8 mouse cellular contexts compared by ENCODE assay signal in genomic region chr7:12779782-12780150, GRCm38 (mm10). TPM values are rescaled to one million over a fixed set of nuclear protein-coding genes. Genes with fewer than 3 reads are reported as not detected.
A peak's percentile ranks its signal among the peaks of the same experiment; 100 is the strongest.
DNase-seq lines count a peak whose midpoint lies in the region; ATAC-seq and TF ChIP-seq lines count a peak whose summit lies in the region.

No protein-coding gene starts in this region.

- TF ChIP-seq CTCF in lung, adult 2 months (IDR thresholded peaks at IDR 0.05; ENCODE audit: insufficient read depth, low read length), result no peak
- no peak for TF ChIP-seq CTCF in intestine, postnatal 0 days (IDR thresholded peaks at IDR 0.05; ENCODE audit: low read depth)

- no peak for ATAC-seq in intestine, postnatal 0 days
- no peak for ATAC-seq in neural tube, embryonic 14.5 days (ENCODE audit: low read depth)

- H3K36me3 ChIP-seq in forebrain, embryonic 10.5 days (replicated peaks), result peaks cover 8% of the 10 kb centered on the region
- H3K36me3 ChIP-seq in intestine, postnatal 0 days (ENCODE audit: control insufficient read depth, insufficient read depth), result no peaks in the 10 kb centered on the region
- H3K36me3 ChIP-seq in neural tube, embryonic 14.5 days (ENCODE audit: control insufficient read depth, insufficient read depth, low read length), result peaks cover 6% of the 10 kb centered on the region; the same call in 1 of the 2 replicates

- peaks cover 6% of the 10 kb centered on the region; the same call in 1 of the 2 replicates for H3K9me3 ChIP-seq in forebrain, embryonic 10.5 days
- H3K9me3 ChIP-seq in intestine, postnatal 0 days (ENCODE audit: control insufficient read depth), result no peaks in the 10 kb centered on the region
- no peaks in the 10 kb centered on the region for H3K9me3 ChIP-seq in neural tube, embryonic 14.5 days (ENCODE audit: control insufficient read depth, low read length)

- H3K4me1 ChIP-seq in lung, adult 2 months (ENCODE audit: control insufficient read depth, insufficient read depth, low read length), result peaks cover 5% of the 10 kb centered on the region
- H3K4me1 ChIP-seq in forebrain, embryonic 10.5 days, result peaks cover 15% of the 10 kb centered on the region
- peaks cover 7% of the 10 kb centered on the region for H3K4me1 ChIP-seq in intestine, postnatal 0 days (replicated peaks; ENCODE audit: control insufficient read depth, insufficient read depth, low read length)
- peaks cover 8% of the 10 kb centered on the region; the same call in 1 of the 2 replicates for H3K4me1 ChIP-seq in neural tube, embryonic 14.5 days (ENCODE audit: control insufficient read depth, insufficient read depth, low read length)

- TF ChIP-seq POLR2A in lung, adult 2 months (IDR thresholded peaks at IDR 0.05; ENCODE audit: borderline replicate concordance, extremely low read depth, low read depth, low read length), result no peak

- peak overlapping the region; percentile 88 for H3K27ac ChIP-seq in forebrain, embryonic 10.5 days
- H3K27ac ChIP-seq in intestine, postnatal 0 days (ENCODE audit: low read depth, low read length), result no peak overlapping the region
- no peak overlapping the region for H3K27ac ChIP-seq in neural tube, embryonic 14.5 days (ENCODE audit: low read depth, low read length)

- 23% methylated on average over 10 of the region's 10 CpGs for WGBS in lung, adult 2 months
- WGBS in forebrain, embryonic 10.5 days, result 20% methylated on average over 10 of the region's 10 CpGs
- WGBS in intestine, postnatal 0 days, result 26% methylated on average over 10 of the region's 10 CpGs
- 19% methylated on average over 10 of the region's 10 CpGs for WGBS in neural tube, embryonic 14.5 days

- H3K27me3 ChIP-seq in forebrain, embryonic 10.5 days (ENCODE audit: poor library complexity, severe bottlenecking), result no peaks in the 10 kb centered on the region
- H3K27me3 ChIP-seq in intestine, postnatal 0 days (replicated peaks; ENCODE audit: control insufficient read depth, insufficient read depth, low read length), result no peaks in the 10 kb centered on the region
- no peaks in the 10 kb centered on the region for H3K27me3 ChIP-seq in neural tube, embryonic 14.5 days (ENCODE audit: control insufficient read depth, insufficient read depth, low read length)

- no peak for DNase-seq in lung, adult 2 months
- DNase-seq in lung, postnatal 14 days, result no peak
- DNase-seq in forebrain, embryonic 10.5 days (ENCODE audit: extremely low spot score, low spot score), result no peak
- no peak for DNase-seq in right cerebral cortex, postnatal 4 days
- no peak for DNase-seq in cerebellum, adult 11 months
- DNase-seq in gastrocnemius, postnatal 10 days, result no peak

- peak overlapping the region; percentile 48 for H3K4me3 ChIP-seq in lung, adult 2 months (replicated peaks; ENCODE audit: extremely low read depth, low read depth, low read length)
- H3K4me3 ChIP-seq in forebrain, embryonic 10.5 days, result peak overlapping the region; percentile 83
- peak overlapping the region; percentile 58 for H3K4me3 ChIP-seq in intestine, postnatal 0 days (ENCODE audit: low read depth, low read length)
- peak overlapping the region; percentile 50 for H3K4me3 ChIP-seq in neural tube, embryonic 14.5 days (ENCODE audit: low read depth, low read length)

- peak overlapping the region; percentile 96 for H3K4me2 ChIP-seq in intestine, postnatal 0 days (replicated peaks; ENCODE audit: low read depth)
- peak overlapping the region; percentile 72 for H3K4me2 ChIP-seq in neural tube, embryonic 14.5 days (ENCODE audit: low read depth, low read length)

- H3K9ac ChIP-seq in intestine, postnatal 0 days (ENCODE audit: low read depth, low read length), result no peak overlapping the region
- peak overlapping the region; percentile 70 for H3K9ac ChIP-seq in neural tube, embryonic 14.5 days (replicated peaks; ENCODE audit: low read depth, low read length)

RNA-seq across cellular contexts. Expression of gene Zscan18, which starts 23.7 kb away (rescaled TPM):
- 1.4 and 3.1 TPM in 2 replicates for polyA plus RNA-seq in lung, adult 2 months (2012; rRNA removed)
- 12.3 and 13.2 TPM in 2 replicates for polyA plus RNA-seq in forebrain, embryonic 10.5 days (2016; fragmentation: Nextera tagmentation; extraction: Ambion mirVana)
- polyA plus RNA-seq in intestine, postnatal 0 days (2015; fragmentation: Nextera tagmentation; extraction: Ambion mirVana), result 0.77 and 1.1 TPM in 2 replicates
- polyA plus RNA-seq in neural tube, embryonic 14.5 days (2014; fragmentation: Nextera tagmentation; extraction: Ambion mirVana), result 28.5 and 30.3 TPM in 2 replicates
- total RNA-seq in gastrocnemius, postnatal 10 days (2021), result 1 to 10 TPM; 3.6 to 4.9 TPM

RNA-seq across cellular contexts. Expression of gene Zfp329, which starts 38.9 kb away (rescaled TPM):
- 0.91 and 2.1 TPM in 2 replicates for polyA plus RNA-seq in lung, adult 2 months (2012; rRNA removed)
- polyA plus RNA-seq in forebrain, embryonic 10.5 days (2016; fragmentation: Nextera tagmentation; extraction: Ambion mirVana), result 17.8 and 18.4 TPM in 2 replicates
- 4.3 and 5.8 TPM in 2 replicates for polyA plus RNA-seq in intestine, postnatal 0 days (2015; fragmentation: Nextera tagmentation; extraction: Ambion mirVana)
- 41.0 and 42.6 TPM in 2 replicates for polyA plus RNA-seq in neural tube, embryonic 14.5 days (2014; fragmentation: Nextera tagmentation; extraction: Ambion mirVana)
- total RNA-seq in gastrocnemius, postnatal 10 days (2021), result 1 to 10 TPM; 5.8 to 8.9 TPM

RNA-seq across cellular contexts. Expression of gene Vmn2r56, which starts 45.0 kb away (rescaled TPM):
- not detected in 2 replicates for polyA plus RNA-seq in lung, adult 2 months (2012; rRNA removed)
- polyA plus RNA-seq in forebrain, embryonic 10.5 days (2016; fragmentation: Nextera tagmentation; extraction: Ambion mirVana), result not detected in 2 replicates
- not detected in 2 replicates for polyA plus RNA-seq in intestine, postnatal 0 days (2015; fragmentation: Nextera tagmentation; extraction: Ambion mirVana)
- 0.08 TPM in 1 of 2 replicates, not detected in the other for polyA plus RNA-seq in neural tube, embryonic 14.5 days (2014; fragmentation: Nextera tagmentation; extraction: Ambion mirVana)
- total RNA-seq in gastrocnemius, postnatal 10 days (2021), result not detected

RNA-seq across cellular contexts. Expression of gene Zfp110, which starts 54.8 kb away (rescaled TPM):
- 8.9 and 12.1 TPM in 2 replicates for polyA plus RNA-seq in lung, adult 2 months (2012; rRNA removed)
- 28.7 and 30.1 TPM in 2 replicates for polyA plus RNA-seq in forebrain, embryonic 10.5 days (2016; fragmentation: Nextera tagmentation; extraction: Ambion mirVana)
- polyA plus RNA-seq in intestine, postnatal 0 days (2015; fragmentation: Nextera tagmentation; extraction: Ambion mirVana), result 12.5 and 15.6 TPM in 2 replicates
- 24.1 and 27.7 TPM in 2 replicates for polyA plus RNA-seq in neural tube, embryonic 14.5 days (2014; fragmentation: Nextera tagmentation; extraction: Ambion mirVana)
- 10 to 100 TPM in 1 of 2 experiments, 1 to 10 TPM in 1; 9.8 to 13.4 TPM for total RNA-seq in gastrocnemius, postnatal 10 days (2021)
